Mouse (Mus musculus): ENCODE measurements at regions not wholly inside any gene's neighbourhood (a gene's known extent, or its start where the extent isn't known, plus 50 kb on each side); places are given as distances from the start of the nearest gene placed in this dataset.

- 86% methylated on average over 3 of the region's 3 CpGs for WGBS
- no peak overlapping the region for H3K9ac ChIP-seq (ENCODE audit: low read depth, low read length, severe bottlenecking)
- H3K9me3 ChIP-seq (ENCODE audit: control insufficient read depth, low read length): no peaks in the 10 kb centered on the region
- H3K27ac ChIP-seq (replicated peaks; ENCODE audit: low read depth, low read length): no peak overlapping the region
- H3K4me1 ChIP-seq (ENCODE audit: control insufficient read depth, insufficient read depth, low read length): no peaks in the 10 kb centered on the region
- H3K4me3 ChIP-seq (replicated peaks; ENCODE audit: low read length): no peak overlapping the region
- no peak for ATAC-seq (ENCODE audit: low FRiP score, low read depth)
- H3K4me2 ChIP-seq (replicated peaks; ENCODE audit: low read depth, low read length, severe bottlenecking): no peak overlapping the region
- DNase-seq (ENCODE audit: low spot score): no peak
- TF ChIP-seq POLR2A (IDR thresholded peaks at IDR 0.05; ENCODE audit: borderline replicate concordance, extremely low read depth, insufficient read depth, insufficient read length): no peak
- H3K36me3 ChIP-seq (ENCODE audit: control insufficient read depth, insufficient read depth, low read length): no peaks in the 10 kb centered on the region
- H3K27me3 ChIP-seq (ENCODE audit: control insufficient read depth, insufficient read depth, low read length): no peaks in the 10 kb centered on the region
Measured at GRCm38 (mm10) chr6:31058961-31059360, 100.1 kb upstream of the Klf14 start.

- ATAC-seq (ENCODE audit: low FRiP score, low read depth): no peak
- H3K36me3 ChIP-seq (ENCODE audit: control insufficient read depth, insufficient read depth, low read length): no peaks in the 10 kb centered on the region
- WGBS: 91% methylated on average over 4 of the region's 4 CpGs
- H3K4me3 ChIP-seq (replicated peaks; ENCODE audit: low read length): no peak overlapping the region
- H3K9ac ChIP-seq (ENCODE audit: low read depth, low read length, severe bottlenecking): no peak overlapping the region
- H3K27me3 ChIP-seq (ENCODE audit: control insufficient read depth, insufficient read depth, low read length): no peaks in the 10 kb centered on the region
- no peaks in the 10 kb centered on the region for H3K9me3 ChIP-seq (ENCODE audit: control insufficient read depth, low read length)
- no peak for TF ChIP-seq POLR2A (IDR thresholded peaks at IDR 0.05; ENCODE audit: borderline replicate concordance, extremely low read depth, insufficient read depth, insufficient read length)
- H3K27ac ChIP-seq (replicated peaks; ENCODE audit: low read depth, low read length): no peak overlapping the region
- H3K4me2 ChIP-seq (replicated peaks; ENCODE audit: low read depth, low read length, severe bottlenecking): no peak overlapping the region
- H3K4me1 ChIP-seq (ENCODE audit: control insufficient read depth, insufficient read depth, low read length): no peaks in the 10 kb centered on the region
- no peak for DNase-seq (ENCODE audit: low spot score)
Measured at GRCm38 (mm10) chr6:31061813-31062212, 102.9 kb upstream of the Klf14 start.

DNA sequence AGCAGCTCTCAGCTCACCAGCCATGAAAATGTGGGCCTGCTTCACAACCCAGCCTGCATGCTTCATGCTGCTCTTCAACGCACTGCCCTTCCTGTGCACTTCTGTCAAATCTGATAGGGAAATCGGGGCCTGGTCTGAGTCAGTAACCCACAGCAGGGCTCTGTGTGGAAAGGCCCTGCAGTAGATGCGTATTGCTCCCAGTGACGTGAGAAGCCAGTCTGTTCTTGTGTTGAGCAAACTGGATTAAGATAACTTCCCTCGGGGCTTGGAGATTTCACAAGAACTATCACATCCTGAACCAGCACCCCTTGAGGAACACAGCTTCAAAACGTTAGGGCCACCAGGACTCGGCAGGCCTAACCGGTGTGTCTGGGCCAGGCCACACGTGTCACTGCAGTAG, 106.5 kb upstream of the Klf14 start:
- Histone ChIP-seq H3K9ac (ENCODE audit: low read depth, low read length, severe bottlenecking) (no peak overlapping the region), H3K4me3 (replicated peaks; ENCODE audit: low read length) (no peak overlapping the region), H3K27me3 (ENCODE audit: control insufficient read depth, insufficient read depth, low read length) (no peaks in the 10 kb centered on the region), H3K9me3 (ENCODE audit: control insufficient read depth, low read length) (no peaks in the 10 kb centered on the region), H3K4me1 (ENCODE audit: control insufficient read depth, insufficient read depth, low read length) (0 out of 2 replicates have a peak, but pooled peaks cover under 1% of the 10 kb centered on the region), H3K4me2 (replicated peaks; ENCODE audit: low read depth, low read length, severe bottlenecking) (no peak overlapping the region), H3K27ac (replicated peaks; ENCODE audit: low read depth, low read length) (no peak overlapping the region), H3K36me3 (ENCODE audit: control insufficient read depth, insufficient read depth, low read length) (no peaks in the 10 kb centered on the region)
- DNase-seq (ENCODE audit: low spot score): no peak
- 67% methylated on average over 9 of the region's 9 CpGs for WGBS
- ATAC-seq (ENCODE audit: low FRiP score, low read depth): no peak
- TF ChIP-seq POLR2A (IDR thresholded peaks at IDR 0.05; ENCODE audit: borderline replicate concordance, extremely low read depth, insufficient read depth, insufficient read length): no peak

DNA sequence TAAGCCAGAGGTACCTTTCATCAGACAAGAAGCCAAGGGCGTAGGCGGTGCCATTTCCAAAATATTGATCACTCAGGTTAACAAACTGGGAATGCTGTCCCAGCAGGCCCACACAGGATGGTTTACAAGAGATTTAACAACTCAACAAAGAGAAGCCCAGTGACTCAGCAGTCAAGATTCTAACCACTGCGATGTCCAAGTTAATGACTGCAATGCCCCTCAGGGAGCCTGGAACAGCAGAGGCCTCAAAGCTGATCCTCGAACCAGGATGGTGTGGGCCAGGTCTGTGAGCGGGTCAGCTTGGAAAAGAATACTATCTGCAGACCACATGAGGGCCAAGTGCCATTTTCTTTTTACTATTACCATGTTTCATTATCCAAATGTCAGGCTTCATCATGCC, 108.0 kb upstream of the Klf14 start:
- DNase-seq (ENCODE audit: low spot score) (no peak), ATAC-seq (ENCODE audit: low FRiP score, low read depth) (no peak)
- Histone ChIP-seq H3K27me3 (ENCODE audit: control insufficient read depth, insufficient read depth, low read length) (no peaks in the 10 kb centered on the region), H3K4me1 (ENCODE audit: control insufficient read depth, insufficient read depth, low read length) (peaks cover 7% of the 10 kb centered on the region), H3K9me3 (ENCODE audit: control insufficient read depth, low read length) (no peaks in the 10 kb centered on the region), H3K4me3 (replicated peaks; ENCODE audit: low read length) (no peak overlapping the region), H3K9ac (ENCODE audit: low read depth, low read length, severe bottlenecking) (no peak overlapping the region), H3K4me2 (replicated peaks; ENCODE audit: low read depth, low read length, severe bottlenecking) (no peak overlapping the region), H3K27ac (replicated peaks; ENCODE audit: low read depth, low read length) (no peak overlapping the region), H3K36me3 (ENCODE audit: control insufficient read depth, insufficient read depth, low read length) (no peaks in the 10 kb centered on the region)
- TF ChIP-seq POLR2A (IDR thresholded peaks at IDR 0.05; ENCODE audit: borderline replicate concordance, extremely low read depth, insufficient read depth, insufficient read length): no peak
- WGBS: 76% methylated on average over 5 of the region's 5 CpGs

- no peak for ATAC-seq (ENCODE audit: low FRiP score, low read depth)
- H3K27ac ChIP-seq (replicated peaks; ENCODE audit: low read depth, low read length): no peak overlapping the region
- peaks cover 11% of the 10 kb centered on the region for H3K4me1 ChIP-seq (ENCODE audit: control insufficient read depth, insufficient read depth, low read length)
- H3K4me3 ChIP-seq (replicated peaks; ENCODE audit: low read length): no peak overlapping the region
- no peaks in the 10 kb centered on the region for H3K36me3 ChIP-seq (ENCODE audit: control insufficient read depth, insufficient read depth, low read length)
- H3K4me2 ChIP-seq (replicated peaks; ENCODE audit: low read depth, low read length, severe bottlenecking): no peak overlapping the region
- H3K9me3 ChIP-seq (ENCODE audit: control insufficient read depth, low read length): no peaks in the 10 kb centered on the region
- no peak for DNase-seq (ENCODE audit: low spot score)
- WGBS: 76% methylated on average over 7 of the region's 7 CpGs
- no peak overlapping the region for H3K9ac ChIP-seq (ENCODE audit: low read depth, low read length, severe bottlenecking)
- TF ChIP-seq POLR2A (IDR thresholded peaks at IDR 0.05; ENCODE audit: borderline replicate concordance, extremely low read depth, insufficient read depth, insufficient read length): no peak
- no peaks in the 10 kb centered on the region for H3K27me3 ChIP-seq (ENCODE audit: control insufficient read depth, insufficient read depth, low read length)
Measured at GRCm38 (mm10) chr6:31067453-31067852, 108.6 kb upstream of the Klf14 start.

GRCm38 (mm10) chr6:31069243-31069642, 110.4 kb upstream of the Klf14 start:
- no peak for TF ChIP-seq POLR2A (IDR thresholded peaks at IDR 0.05; ENCODE audit: borderline replicate concordance, extremely low read depth, insufficient read depth, insufficient read length)
- Histone ChIP-seq H3K9ac (ENCODE audit: low read depth, low read length, severe bottlenecking) (no peak overlapping the region), H3K9me3 (ENCODE audit: control insufficient read depth, low read length) (no peaks in the 10 kb centered on the region), H3K4me2 (replicated peaks; ENCODE audit: low read depth, low read length, severe bottlenecking) (no peak overlapping the region), H3K27me3 (ENCODE audit: control insufficient read depth, insufficient read depth, low read length) (no peaks in the 10 kb centered on the region), H3K36me3 (ENCODE audit: control insufficient read depth, insufficient read depth, low read length) (no peaks in the 10 kb centered on the region), H3K4me3 (replicated peaks; ENCODE audit: low read length) (no peak overlapping the region), H3K27ac (replicated peaks; ENCODE audit: low read depth, low read length) (no peak overlapping the region), H3K4me1 (ENCODE audit: control insufficient read depth, insufficient read depth, low read length) (peaks cover 11% of the 10 kb centered on the region)
- DNase-seq (ENCODE audit: low spot score): no peak
- WGBS: 81% methylated on average over 13 of the region's 13 CpGs
- no peak for ATAC-seq (ENCODE audit: low FRiP score, low read depth)

Measured in limb, embryonic 14.5 days (tissue).